Mouse (Mus musculus) adrenal gland, postnatal 10 days (tissue): ENCODE measurements at regions not wholly inside any gene's neighbourhood (a gene's known extent, or its start where the extent isn't known, plus 50 kb on each side); places are given as distances from the start of the nearest gene placed in this dataset.

Experiments used
- DNase-seq: peaks from one replicate; pipeline ENCODE4 v3.0.0; 2021; ENCODE audit warnings: mixed read lengths

GRCm38 (mm10) chr12:27283964-27284363, 58.4 kb downstream of the Sox11 start:
- no peak for DNase-seq

GRCm38 (mm10) chr12:27261965-27262364, 80.4 kb downstream of the Sox11 start:
- DNase-seq = no peak

GRCm38 (mm10) chr12:27254125-27254524, 88.2 kb downstream of the Sox11 start:
- DNase-seq = peak; percentile 19

GRCm38 (mm10) chr12:27251521-27251920, 90.9 kb downstream of the Sox11 start:
- DNase-seq = no peak

GRCm38 (mm10) chr12:27248545-27248855, 93.9 kb downstream of the Sox11 start:
- DNase-seq = no peak

GRCm38 (mm10) chr12:27247756-27248544, 94.4 kb downstream of the Sox11 start:
- DNase-seq = no peak

- no peak for DNase-seq
Measured at GRCm38 (mm10) chr12:27235748-27236147, 106.6 kb downstream of the Sox11 start.

GRCm38 (mm10) chr12:27221541-27221940, 120.8 kb downstream of the Sox11 start:
- DNase-seq = no peak

- DNase-seq = no peak
Measured at GRCm38 (mm10) chr12:27201191-27201590, 141.2 kb downstream of the Sox11 start.

- no peak for DNase-seq
Measured at GRCm38 (mm10) chr12:27194001-27194400, 148.4 kb downstream of the Sox11 start.

GRCm38 (mm10) chr12:27191916-27192315, 150.5 kb downstream of the Sox11 start:
- DNase-seq = no peak

GRCm38 (mm10) chr12:27187480-27187879, 154.9 kb downstream of the Sox11 start:
- DNase-seq = no peak

- no peak for DNase-seq
Measured at GRCm38 (mm10) chr12:27182397-27183375, 159.7 kb downstream of the Sox11 start.

- no peak for DNase-seq
Measured at GRCm38 (mm10) chr12:27173561-27173960, 168.8 kb downstream of the Sox11 start.

- DNase-seq = no peak
Measured at GRCm38 (mm10) chr12:27173151-27173550, 169.2 kb downstream of the Sox11 start.

GRCm38 (mm10) chr12:27171595-27171994, 170.8 kb downstream of the Sox11 start:
- no peak for DNase-seq

- no peak for DNase-seq
Measured at GRCm38 (mm10) chr12:27164920-27165504, 177.4 kb downstream of the Sox11 start.

- no peak for DNase-seq
Measured at GRCm38 (mm10) chr12:27160063-27160686, 182.2 kb downstream of the Sox11 start.

- DNase-seq = no peak
Measured at GRCm38 (mm10) chr12:27159416-27160062, 182.8 kb downstream of the Sox11 start.

GRCm38 (mm10) chr12:27150871-27151853, 191.2 kb downstream of the Sox11 start:
- no peak for DNase-seq

- DNase-seq = no peak
Measured at GRCm38 (mm10) chr12:27143310-27143709, 199.1 kb downstream of the Sox11 start.
